Mouse (Mus musculus): ENCODE measurements at regions not wholly inside any gene's neighbourhood (a gene's known extent, or its start where the extent isn't known, plus 50 kb on each side); places are given as distances from the start of the nearest gene placed in this dataset.
"Not testable (repeated sequence)": the region's sequence is repeated elsewhere in the genome, so short reads cannot be mapped to it uniquely, and the experiment has no call there.

DNA sequence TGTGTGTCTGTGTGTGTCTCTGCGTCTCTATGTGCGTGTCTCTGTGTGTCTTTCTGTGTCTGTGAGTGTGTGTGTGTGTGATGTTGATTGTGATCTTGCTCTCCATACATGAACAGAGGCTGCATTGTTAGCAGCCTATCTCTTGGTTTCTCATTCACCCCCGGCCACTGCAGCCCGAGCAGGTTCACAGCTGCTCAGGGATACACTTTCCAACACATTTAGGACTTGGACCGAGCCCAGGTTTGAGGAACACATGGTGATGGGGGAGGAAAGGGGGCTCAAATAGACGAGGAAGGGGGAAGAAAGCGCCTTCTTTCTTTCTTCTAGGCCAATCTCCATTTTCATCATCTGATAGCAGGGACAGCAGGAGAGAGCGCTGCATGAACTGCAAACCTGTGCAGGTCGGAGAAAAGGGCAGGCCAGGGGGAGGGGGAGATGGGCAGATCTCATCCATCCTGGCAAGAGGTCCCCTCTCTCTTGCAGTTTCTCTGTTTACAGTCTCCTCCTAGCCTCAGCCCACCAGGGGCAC lies 123.2 kb downstream of the Zfp36l1 start:
- DNase-seq (ENCODE audit: low spot score) = no peak

GRCm38 (mm10) chr12:79988401-79989358 lies 124.1 kb downstream of the Zfp36l1 start:
- DNase-seq (ENCODE audit: low spot score) = peak; percentile 59

- DNase-seq (ENCODE audit: low spot score) = no peak
Measured at GRCm38 (mm10) chr12:79986241-79986976, 126.4 kb downstream of the Zfp36l1 start.

DNA sequence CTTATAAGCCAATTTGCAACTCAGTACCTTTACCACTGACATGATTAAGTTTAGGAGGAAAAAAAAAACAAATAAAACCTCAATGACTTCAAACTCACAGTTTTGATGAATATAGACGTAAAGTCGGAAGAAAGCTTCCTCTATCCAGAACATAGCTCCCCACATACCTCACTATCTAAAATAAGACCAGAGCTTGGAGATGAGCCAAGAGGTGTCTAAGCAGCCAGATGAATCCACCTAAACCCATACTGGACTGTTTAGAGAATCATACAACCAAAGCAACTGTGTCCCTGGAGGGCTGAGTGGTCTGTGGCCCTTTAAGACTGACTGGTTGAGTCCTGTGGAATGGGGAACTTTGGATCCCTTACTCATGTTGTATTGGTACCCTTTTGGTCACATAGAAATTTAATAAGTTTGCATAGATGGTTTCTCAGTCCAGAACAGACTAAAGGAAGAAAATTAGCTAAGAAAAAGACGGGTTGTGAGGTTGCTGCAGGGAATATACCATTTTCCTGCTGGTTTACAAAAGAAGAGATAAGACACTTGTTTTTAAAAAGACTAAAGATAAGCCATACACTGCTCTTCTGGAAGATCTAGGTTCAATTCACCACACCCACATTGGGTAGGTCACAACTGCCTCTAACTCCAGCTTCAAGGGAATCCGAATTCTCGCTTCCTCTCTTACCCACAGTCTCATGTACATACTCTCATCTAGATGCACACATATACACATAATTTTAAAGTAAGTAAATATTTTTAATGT lies 127.6 kb downstream of the Zfp36l1 start:
- DNase-seq (ENCODE audit: low spot score) = no peak

GRCm38 (mm10) chr12:79984025-79984790 lies 128.6 kb downstream of the Zfp36l1 start:
- no peak for DNase-seq (ENCODE audit: low spot score)

- DNase-seq (ENCODE audit: low spot score) = no peak
Measured at GRCm38 (mm10) chr12:79983232-79983631, 129.6 kb downstream of the Zfp36l1 start.

DNA sequence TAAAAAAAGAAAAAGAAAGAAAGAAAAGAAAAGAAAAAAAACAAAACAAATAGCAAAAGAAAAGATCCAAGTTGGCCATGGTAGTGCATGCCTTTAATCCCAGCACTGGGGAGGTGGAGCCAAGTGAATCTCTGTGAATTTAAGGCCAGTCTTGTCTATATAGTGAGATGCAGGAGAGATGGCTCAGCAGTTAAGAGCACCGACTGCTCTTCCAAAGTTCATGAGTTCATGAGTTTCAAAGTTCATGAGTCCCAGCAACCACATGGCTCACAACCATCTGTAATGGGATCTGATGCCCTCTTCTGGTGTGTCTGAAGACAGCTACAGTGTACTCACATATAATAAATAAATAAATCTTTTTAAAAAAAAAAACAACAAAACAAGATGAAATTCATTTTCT lies 130.3 kb downstream of the Zfp36l1 start:
- not testable (repeated sequence) for DNase-seq (ENCODE audit: low spot score)

DNA sequence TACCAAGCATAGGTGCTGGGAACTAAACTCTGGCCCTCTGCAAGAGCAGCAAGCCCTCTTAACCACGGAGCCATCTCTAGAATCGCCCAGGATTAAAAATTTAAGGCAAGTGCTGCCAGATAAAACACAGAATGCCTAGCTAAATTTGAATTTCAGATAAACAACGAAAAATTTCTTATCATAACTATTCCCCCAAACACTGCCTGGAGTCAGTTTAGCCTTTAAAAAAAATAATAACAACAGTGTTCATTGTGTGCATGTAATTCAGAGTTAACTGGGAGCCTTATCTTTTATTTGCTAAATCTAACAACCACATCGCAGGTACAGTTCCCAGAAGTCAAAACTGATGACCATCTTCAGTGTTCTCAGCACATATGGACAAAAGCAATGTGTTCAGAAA lies 132.1 kb downstream of the Zfp36l1 start:
- DNase-seq (ENCODE audit: low spot score) = no peak

GRCm38 (mm10) chr12:79977136-79977535 lies 135.7 kb downstream of the Zfp36l1 start:
- no peak for DNase-seq (ENCODE audit: low spot score)

DNA sequence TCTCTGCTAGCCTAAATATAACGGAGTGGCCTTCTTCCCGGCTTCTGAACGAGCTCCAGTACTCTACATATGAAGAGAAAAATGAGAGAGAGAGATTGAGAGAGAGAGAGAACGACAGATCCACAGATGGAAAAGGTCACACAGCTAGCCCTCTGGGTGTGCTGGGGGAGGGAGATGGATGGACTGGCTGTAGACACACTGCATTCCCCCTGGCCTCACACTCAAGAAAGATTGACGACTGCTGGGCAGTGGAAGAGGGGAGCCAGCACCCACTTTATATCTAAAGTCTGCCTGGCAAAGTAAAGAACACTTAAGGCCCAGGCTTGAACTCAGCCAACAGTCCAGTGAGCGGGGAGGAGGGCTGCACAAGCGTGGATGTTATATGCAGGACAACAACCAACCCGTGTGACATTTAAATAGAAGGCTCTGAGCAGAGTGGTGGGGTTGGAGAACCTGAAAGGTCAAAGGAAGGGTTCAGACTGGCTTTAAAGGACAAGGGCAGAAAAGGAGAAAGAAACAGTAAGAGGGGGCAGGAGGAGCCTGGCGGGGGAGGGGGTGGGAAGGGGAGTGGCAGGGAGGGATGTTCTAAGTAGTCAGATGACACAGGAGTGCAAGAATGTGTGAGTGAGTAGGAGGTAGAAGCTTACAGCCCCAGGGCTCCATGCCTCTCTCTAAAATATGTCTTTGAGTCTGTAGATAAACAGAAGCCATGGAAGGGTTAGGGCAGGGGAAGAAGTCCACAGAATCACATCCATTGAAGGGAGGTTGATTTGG lies 137.2 kb downstream of the Zfp36l1 start:
- no peak for DNase-seq (ENCODE audit: low spot score)

GRCm38 (mm10) chr12:79975050-79975449 lies 137.8 kb downstream of the Zfp36l1 start:
- no peak for DNase-seq (ENCODE audit: low spot score)

DNA sequence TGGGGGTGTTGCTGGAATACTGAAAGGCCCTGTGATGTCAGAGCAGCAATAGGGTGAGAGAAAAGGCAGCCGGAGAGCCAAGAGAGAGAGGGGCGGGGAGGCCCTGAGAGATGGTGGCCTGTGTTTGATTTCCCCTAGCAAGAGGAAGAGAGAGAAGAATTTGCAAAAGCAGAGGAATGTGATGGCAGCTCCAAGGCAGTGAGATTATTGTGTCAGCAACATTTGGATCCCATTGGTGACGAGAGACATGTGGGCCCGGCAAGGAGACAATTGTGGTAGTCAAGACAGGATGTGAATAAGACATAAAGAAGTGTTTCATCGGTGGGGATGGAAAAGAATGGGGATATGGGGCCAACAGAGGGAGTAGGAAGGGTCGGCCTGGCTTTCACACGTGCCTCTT lies 138.3 kb downstream of the Zfp36l1 start:
- DNase-seq (ENCODE audit: low spot score) = no peak

DNA sequence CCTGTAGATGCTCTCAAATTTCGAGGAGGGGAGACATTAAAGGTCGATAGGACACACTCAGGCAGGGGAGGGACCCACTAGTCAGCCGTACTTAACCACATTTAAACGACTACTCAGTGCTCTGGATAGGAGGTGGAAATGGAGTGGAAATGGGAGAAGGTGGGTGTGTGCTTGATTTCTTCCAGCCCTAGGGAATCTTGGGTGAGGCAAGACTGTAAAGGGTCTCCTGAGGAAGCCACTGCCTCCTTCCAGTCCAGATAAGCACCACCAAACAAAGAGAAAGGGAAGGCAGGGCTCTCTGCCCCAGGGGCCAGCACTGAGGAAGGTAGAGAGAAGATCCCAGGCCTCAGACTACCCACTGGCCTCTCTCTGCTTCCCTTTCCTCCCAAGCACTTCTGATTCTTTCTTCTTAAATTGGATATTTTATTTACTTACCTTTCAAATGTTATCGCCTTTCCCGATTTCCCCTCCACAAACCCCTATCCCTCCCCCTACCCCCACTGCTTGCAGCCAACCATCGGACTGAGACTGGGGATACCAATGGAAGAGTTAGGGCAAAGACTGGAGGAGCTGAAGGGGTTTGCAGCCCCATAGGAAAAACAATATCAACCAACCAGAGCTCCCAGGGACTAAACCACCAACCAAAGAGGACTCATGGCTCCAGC lies 139.1 kb downstream of the Zfp36l1 start:
- DNase-seq (ENCODE audit: low spot score) = no peak

- no peak for DNase-seq (ENCODE audit: low spot score)
Measured at GRCm38 (mm10) chr12:79970981-79971390, 141.8 kb downstream of the Zfp36l1 start.

DNA sequence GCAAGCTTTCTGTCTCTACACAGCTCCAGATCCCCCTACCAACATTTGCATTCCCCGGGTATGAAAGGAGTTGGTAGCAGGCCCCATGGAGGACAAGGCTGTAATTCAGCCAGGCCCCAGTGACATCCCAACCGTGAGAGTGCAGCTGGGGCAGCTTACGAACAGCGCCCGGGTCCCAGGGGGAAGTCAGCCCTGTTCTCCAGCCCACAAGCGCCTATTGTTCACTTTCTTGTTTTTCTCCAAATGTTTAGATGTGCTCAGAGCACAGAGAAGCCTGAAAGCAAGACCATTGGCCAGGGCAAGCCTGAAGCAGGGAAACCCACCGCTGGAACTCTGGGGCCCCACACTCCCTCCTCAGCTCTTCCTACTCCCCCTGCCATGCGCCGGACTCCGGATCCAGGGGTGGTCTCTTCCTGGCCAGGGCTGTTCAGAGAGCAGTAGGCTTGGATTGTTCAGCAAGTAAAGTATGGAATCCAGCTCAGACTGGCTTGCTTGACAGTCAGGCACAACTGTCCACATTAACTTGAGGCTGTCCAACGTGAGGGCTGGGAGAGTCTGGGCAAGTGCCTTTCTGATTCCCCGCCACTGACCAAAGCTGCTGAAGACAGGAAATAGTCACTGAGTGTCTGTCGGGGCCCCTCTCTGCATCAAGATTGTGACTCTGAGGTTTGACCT lies 142.4 kb downstream of the Zfp36l1 start:
- DNase-seq (ENCODE audit: low spot score) = no peak

- no peak for DNase-seq (ENCODE audit: low spot score)
Measured at GRCm38 (mm10) chr12:79969346-79970226, 143.2 kb downstream of the Zfp36l1 start.

- no peak for DNase-seq (ENCODE audit: low spot score)
Measured at GRCm38 (mm10) chr12:79968676-79969075, 144.1 kb downstream of the Zfp36l1 start.
